8 mouse cellular contexts compared by ENCODE assay signal in the genomic region with DNA sequence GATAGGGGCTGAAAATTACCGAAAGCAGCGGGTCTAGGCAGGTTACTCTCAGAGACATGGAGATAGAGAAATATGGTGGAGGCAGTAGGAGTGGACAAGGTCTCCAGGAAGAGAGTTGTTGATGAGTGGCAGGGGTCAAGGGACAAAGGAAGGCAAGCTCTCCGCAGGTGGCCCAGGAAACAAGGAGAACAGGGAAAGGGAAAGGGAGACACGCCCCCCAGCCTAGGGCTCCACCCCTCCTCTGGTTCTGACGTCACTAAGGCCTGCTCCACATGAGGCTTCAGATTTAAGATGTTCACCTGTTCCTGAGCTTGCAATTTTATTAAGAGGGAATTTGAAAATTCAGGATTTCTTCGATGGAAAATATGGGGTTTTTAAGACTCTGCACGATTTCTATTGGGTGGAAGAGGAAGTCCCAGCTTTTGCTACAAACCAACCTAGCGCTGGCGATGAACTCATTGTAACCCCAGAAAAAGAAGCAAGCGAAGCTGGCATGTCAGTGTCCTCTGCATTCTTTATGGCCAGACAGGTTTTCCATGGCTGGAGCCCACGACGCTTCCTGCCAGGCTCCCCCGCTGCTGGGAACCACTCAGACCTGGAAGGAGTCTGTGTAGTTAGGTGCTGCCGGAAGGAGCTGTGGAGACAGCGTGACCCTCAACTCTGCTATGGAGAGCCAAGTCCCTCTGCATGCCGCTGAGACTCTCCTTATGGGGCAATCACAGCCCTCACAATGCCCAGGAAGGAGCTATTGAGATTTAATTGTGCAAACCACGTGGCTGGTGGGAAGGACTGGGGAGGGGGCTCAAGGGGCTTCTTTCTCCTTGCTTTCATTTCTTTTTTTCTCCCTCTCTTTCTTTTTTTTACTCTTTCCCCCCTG.
DNase-seq lines count a peak whose midpoint lies in the region; ATAC-seq lines count a peak whose summit lies in the region.

No protein-coding gene starts in this region.

- no peak overlapping the region for H3K9ac ChIP-seq in heart, embryonic 15.5 days
- H3K9ac ChIP-seq in hindbrain, embryonic 14.5 days = peak overlapping the region; percentile 37; the same call in 1 of the 2 replicates
- H3K9ac ChIP-seq in neural tube, embryonic 11.5 days (ENCODE audit: low read length) = peak overlapping the region; percentile 52

- H3K4me2 ChIP-seq in heart, embryonic 15.5 days = peak overlapping the region; percentile 31
- peak overlapping the region; percentile 48 for H3K4me2 ChIP-seq in hindbrain, embryonic 14.5 days (replicated peaks)
- H3K4me2 ChIP-seq in neural tube, embryonic 11.5 days (ENCODE audit: low read depth) = peak overlapping the region; percentile 43

- WGBS in heart, embryonic 15.5 days = 46% methylated on average over 17 of the region's 17 CpGs
- 8% methylated on average over 17 of the region's 17 CpGs for WGBS in hindbrain, embryonic 14.5 days
- 14% methylated on average over 17 of the region's 17 CpGs for WGBS in neural tube, embryonic 11.5 days

- H3K27ac ChIP-seq in heart, embryonic 15.5 days = no peak overlapping the region
- H3K27ac ChIP-seq in hindbrain, embryonic 14.5 days = peak overlapping the region; percentile 52
- peak overlapping the region; percentile 79 for H3K27ac ChIP-seq in neural tube, embryonic 11.5 days (ENCODE audit: low read depth, low read length)

- no peak for DNase-seq in heart, postnatal 36 days
- DNase-seq in embryo, embryonic 10 days (ENCODE audit: low spot score) = peak; percentile 73
- no peak for DNase-seq in hindbrain, embryonic 14.5 days (ENCODE audit: low spot score)
- peak; percentile 70 for DNase-seq in neural tube, embryonic 11.5 days (ENCODE audit: low spot score)
- DNase-seq in layer of hippocampus, adult 18-20 months (ENCODE audit: low spot score in 2 of 2) = no peak
- no peak for DNase-seq in urinary bladder, adult 2 months (ENCODE audit: low spot score)

- H3K4me1 ChIP-seq in heart, embryonic 15.5 days (replicated peaks) = peaks cover 8% of the 10 kb centered on the region
- H3K4me1 ChIP-seq in hindbrain, embryonic 14.5 days (replicated peaks; ENCODE audit: control insufficient read depth, insufficient read depth, low read length) = peaks cover 20% of the 10 kb centered on the region
- peaks cover 14% of the 10 kb centered on the region for H3K4me1 ChIP-seq in neural tube, embryonic 11.5 days (ENCODE audit: control insufficient read depth, insufficient read depth, low read length)

- intact Hi-C loops in heart, postnatal 36 days (cut with DNase I) = no loop called here

- H3K36me3 ChIP-seq in heart, embryonic 15.5 days = no peaks in the 10 kb centered on the region
- H3K36me3 ChIP-seq in hindbrain, embryonic 14.5 days (replicated peaks; ENCODE audit: control insufficient read depth, insufficient read depth) = no peaks in the 10 kb centered on the region
- no peaks in the 10 kb centered on the region for H3K36me3 ChIP-seq in neural tube, embryonic 11.5 days (ENCODE audit: control insufficient read depth, insufficient read depth, low read length)

- no peak for ATAC-seq in heart, embryonic 15.5 days (replicated peaks; ENCODE audit: insufficient number of reproducible peaks, insufficient read depth, low FRiP score, low read depth)
- ATAC-seq in hindbrain, embryonic 14.5 days (ENCODE audit: low FRiP score) = peak; percentile 55; the same call in 1 of the 2 replicates
- peak; percentile 75 for ATAC-seq in neural tube, embryonic 11.5 days (ENCODE audit: insufficient read depth, low FRiP score, low TSS enrichment)
- ATAC-seq in megakaryocyte-erythroid progenitor cell, adult 5-6 weeks (replicated peaks; ENCODE audit: low FRiP score, low TSS enrichment, poor library complexity, severe bottlenecking) = no peak

- no peaks in the 10 kb centered on the region for H3K27me3 ChIP-seq in heart, embryonic 15.5 days
- peaks cover 26% of the 10 kb centered on the region for H3K27me3 ChIP-seq in hindbrain, embryonic 14.5 days (ENCODE audit: control insufficient read depth, insufficient read depth, low read length)
- no peaks in the 10 kb centered on the region for H3K27me3 ChIP-seq in neural tube, embryonic 11.5 days (ENCODE audit: control insufficient read depth, insufficient read depth, low read length)

- no peak overlapping the region for H3K4me3 ChIP-seq in heart, embryonic 15.5 days
- H3K4me3 ChIP-seq in hindbrain, embryonic 14.5 days (replicated peaks; ENCODE audit: low read length) = no peak overlapping the region
- H3K4me3 ChIP-seq in neural tube, embryonic 11.5 days (ENCODE audit: low read depth, low read length) = no peak overlapping the region

- H3K9me3 ChIP-seq in heart, embryonic 15.5 days (replicated peaks) = no peaks in the 10 kb centered on the region
- H3K9me3 ChIP-seq in hindbrain, embryonic 14.5 days (ENCODE audit: control insufficient read depth, low read length) = no peaks in the 10 kb centered on the region
- no peaks in the 10 kb centered on the region for H3K9me3 ChIP-seq in neural tube, embryonic 11.5 days (ENCODE audit: control insufficient read depth, low read length)

Comparison
In these comparisons a context has a peak if more than half of its experiments do, and no peak if none do; other contexts are left out.
1. ATAC-seq: peak in hindbrain, embryonic 14.5 days (single experiment) and neural tube, embryonic 11.5 days (single experiment); none in heart, embryonic 15.5 days (single experiment) and megakaryocyte-erythroid progenitor cell, adult 5-6 weeks (single experiment).
2. DNase-seq: peak in embryo, embryonic 10 days (single experiment) and neural tube, embryonic 11.5 days (single experiment); none in heart, postnatal 36 days (0 of 2), hindbrain, embryonic 14.5 days (single experiment), layer of hippocampus, adult 18-20 months (0 of 2) and urinary bladder, adult 2 months (single experiment).
3. Peak in every context shown above with its lines, with median percentiles within 50 percentile points of each other: H3K4me2 ChIP-seq.